Mouse (Mus musculus) intestine, embryonic 16.5 days (tissue): ENCODE measurements around the gene C1galt1. TPM values are rescaled to one million over a fixed set of nuclear protein-coding genes. Genes with fewer than 3 reads are reported as not detected.

Experiments
- ATAC-seq: fragments of 200-750 bp; cut with Nextera tagmentation; 2 replicates; pipeline ENCODE4 v1.8.0; 2017; ENCODE audit warnings: moderate TSS enrichment, moderate library complexity
- H3K27ac ChIP-seq: fragments of 300-500 bp; sonication (generic); 2 replicates; pipeline ENCODE4 v1.5.1; 2014; ENCODE audit warnings: mild to moderate bottlenecking, low read length
- H3K27me3 ChIP-seq: fragments of 300-500 bp; sonication (generic); replicated peaks from 2 replicates; pipeline ENCODE4 v1.6.1; 2014; ENCODE audit warnings: low read length, control low read depth, mixed read lengths; ENCODE audit not compliant: control insufficient read depth, insufficient read depth
- H3K36me3 ChIP-seq: fragments of 300-500 bp; sonication (generic); 2 replicates; pipeline ENCODE4 v1.6.1; 2014; ENCODE audit warnings: low read length, control low read depth; ENCODE audit not compliant: control insufficient read depth, insufficient read depth
- H3K4me1 ChIP-seq: fragments of 300-500 bp; sonication (generic); 2 replicates; pipeline ENCODE4 v1.6.1; 2014; ENCODE audit warnings: low read length, control low read depth, mixed read lengths; ENCODE audit not compliant: control insufficient read depth, insufficient read depth
- H3K4me2 ChIP-seq: fragments of 300-500 bp; sonication (generic); 2 replicates; pipeline ENCODE4 v1.6.1; 2014; ENCODE audit warnings: low read depth, low read length, control low read depth
- H3K4me3 ChIP-seq: fragments of 300-500 bp; sonication (generic); 2 replicates; pipeline ENCODE4 v1.5.1; 2014; ENCODE audit warnings: mild to moderate bottlenecking, low read length
- H3K9ac ChIP-seq: fragments of 300-500 bp; sonication (generic); 2 replicates; pipeline ENCODE4 v1.6.1; 2014; ENCODE audit warnings: low read depth, low read length
- H3K9me3 ChIP-seq: fragments of 300-500 bp; sonication (generic); 2 replicates; pipeline ENCODE4 v1.6.1; 2016; ENCODE audit warnings: low read length, control low read depth; ENCODE audit not compliant: control insufficient read depth
- WGBS: fragments of 180-500 bp; shearing (Covaris S2); extraction: QIAGEN DNeasy Blood & Tissue Kit; methylation state at CpG from one replicate; pipeline ENCODE4 v1.1.7; 2014; 5-methylcytosine and 5-hydroxymethylcytosine counted together
- polyA plus RNA-seq: library from polyadenylated mRNA; unstranded; fragments of >200 nt; fragmentation: Nextera tagmentation; extraction: Ambion mirVana; gene quantifications from 2 replicates; pipeline ENCODE4 v1.2.1, GENCODE M21; 2015

C1galt1 gene
- polyA plus RNA-seq, 1 experiment from 2014 or later = 5.5 TPM

GRCm38 (mm10) chr6:7844412-7844801 lies 235 bp upstream of the C1galt1 start:
- no peaks in the 10 kb centered on the region for H3K9me3 ChIP-seq
- no peaks in the 10 kb centered on the region for H3K36me3 ChIP-seq
- peak overlapping the region; percentile 91 for H3K4me3 ChIP-seq
- H3K27ac ChIP-seq = peak overlapping the region; percentile 94
- H3K27me3 ChIP-seq = no peaks in the 10 kb centered on the region
- peak overlapping the region; percentile 95 for H3K9ac ChIP-seq
- H3K4me2 ChIP-seq = peak overlapping the region; percentile 51
- WGBS = under 1% methylated on average over 31 of the region's 33 CpGs
- ATAC-seq = peak; percentile 96
- peaks cover 20% of the 10 kb centered on the region for H3K4me1 ChIP-seq

- Histone ChIP-seq H3K27ac (no peak overlapping the region), H3K9me3 (no peaks in the 10 kb centered on the region), H3K27me3 (no peaks in the 10 kb centered on the region), H3K36me3 (no peaks in the 10 kb centered on the region), H3K4me1 (peaks cover 20% of the 10 kb centered on the region), H3K4me2 (peak overlapping the region; percentile 46), H3K9ac (peak overlapping the region; percentile 29; the same call in 1 of the 2 replicates), H3K4me3 (peak overlapping the region; percentile 91)
- ATAC-seq = no peak
- WGBS = 11% methylated on average over 6 of the region's 6 CpGs
Observed at GRCm38 (mm10) chr6:7845680-7846017, 1.0 kb downstream of the C1galt1 start.

- WGBS = 76% methylated on average over 8 of the region's 8 CpGs
- no peak for ATAC-seq
- Histone ChIP-seq H3K27ac (peak overlapping the region; percentile 68), H3K9me3 (no peaks in the 10 kb centered on the region), H3K9ac (peak overlapping the region; percentile 33; the same call in 1 of the 2 replicates), H3K27me3 (no peaks in the 10 kb centered on the region), H3K4me3 (peak overlapping the region; percentile 7; the same call in 1 of the 2 replicates), H3K4me1 (peaks cover 20% of the 10 kb centered on the region), H3K36me3 (no peaks in the 10 kb centered on the region), H3K4me2 (peak overlapping the region; percentile 29)
Observed at GRCm38 (mm10) chr6:7846726-7847439, 2.2 kb downstream of the C1galt1 start.

- H3K27me3 ChIP-seq = no peaks in the 10 kb centered on the region
- peak overlapping the region; percentile 68 for H3K27ac ChIP-seq
- H3K9me3 ChIP-seq = no peaks in the 10 kb centered on the region
- no peaks in the 10 kb centered on the region for H3K36me3 ChIP-seq
- 46% methylated on average over 6 of the region's 6 CpGs for WGBS
- no peak overlapping the region for H3K9ac ChIP-seq
- ATAC-seq = peak; percentile 64
- peaks cover 20% of the 10 kb centered on the region for H3K4me1 ChIP-seq
- peak overlapping the region; percentile 29 for H3K4me2 ChIP-seq
- H3K4me3 ChIP-seq = peak overlapping the region; percentile 4; the same call in 1 of the 2 replicates
Observed at GRCm38 (mm10) chr6:7847890-7848508, 3.4 kb downstream of the C1galt1 start.

GRCm38 (mm10) chr6:7848714-7849113 lies 4.1 kb downstream of the C1galt1 start:
- Histone ChIP-seq H3K36me3 (no peaks in the 10 kb centered on the region), H3K9me3 (no peaks in the 10 kb centered on the region), H3K9ac (no peak overlapping the region), H3K4me3 (no peak overlapping the region), H3K27ac (peak overlapping the region; percentile 68; the same call in 1 of the 2 replicates), H3K27me3 (no peaks in the 10 kb centered on the region), H3K4me2 (peak overlapping the region; percentile 5; the same call in 1 of the 2 replicates), H3K4me1 (peaks cover 20% of the 10 kb centered on the region)
- WGBS = 72% methylated on average over 9 of the region's 9 CpGs
- ATAC-seq = no peak

- H3K9me3 ChIP-seq = no peaks in the 10 kb centered on the region
- H3K4me1 ChIP-seq = peaks cover 20% of the 10 kb centered on the region
- H3K9ac ChIP-seq = no peak overlapping the region
- no peak overlapping the region for H3K4me2 ChIP-seq
- H3K27ac ChIP-seq = no peak overlapping the region
- no peaks in the 10 kb centered on the region for H3K36me3 ChIP-seq
- ATAC-seq = no peak
- no peaks in the 10 kb centered on the region for H3K27me3 ChIP-seq
- no peak overlapping the region for H3K4me3 ChIP-seq
- WGBS = 85% methylated on average over 2 of the region's 2 CpGs
Observed at GRCm38 (mm10) chr6:7851036-7851435, 6.4 kb downstream of the C1galt1 start.

GRCm38 (mm10) chr6:7852919-7853318 lies 8.3 kb downstream of the C1galt1 start:
- 36% methylated on average over 1 of the region's 1 CpGs for WGBS
- H3K9ac ChIP-seq = no peak overlapping the region
- ATAC-seq = no peak

GRCm38 (mm10) chr6:7853461-7853860 lies 8.8 kb downstream of the C1galt1 start:
- H3K36me3 ChIP-seq = no peaks in the 10 kb centered on the region
- H3K9ac ChIP-seq = no peak overlapping the region
- no peak overlapping the region for H3K27ac ChIP-seq
- no peak overlapping the region for H3K4me2 ChIP-seq
- no peaks in the 10 kb centered on the region for H3K9me3 ChIP-seq
- WGBS = 71% methylated on average over 3 of the region's 3 CpGs
- peaks cover 10% of the 10 kb centered on the region for H3K4me1 ChIP-seq
- H3K4me3 ChIP-seq = no peak overlapping the region
- ATAC-seq = no peak
- H3K27me3 ChIP-seq = no peaks in the 10 kb centered on the region

More at GRCm38 (mm10) chr6:7852919-7853318, 8.3 kb downstream of the C1galt1 start:
- Histone ChIP-seq H3K9me3 (no peaks in the 10 kb centered on the region), H3K36me3 (no peaks in the 10 kb centered on the region), H3K27ac (no peak overlapping the region), H3K4me3 (no peak overlapping the region), H3K4me1 (peaks cover 12% of the 10 kb centered on the region), H3K27me3 (no peaks in the 10 kb centered on the region), H3K4me2 (no peak overlapping the region)

GRCm38 (mm10) chr6:7856682-7857290 lies 12.1 kb downstream of the C1galt1 start:
- Histone ChIP-seq H3K4me1 (peaks cover 5% of the 10 kb centered on the region; the same call in 1 of the 2 replicates), H3K36me3 (no peaks in the 10 kb centered on the region), H3K4me2 (no peak overlapping the region), H3K9ac (no peak overlapping the region), H3K9me3 (no peaks in the 10 kb centered on the region), H3K4me3 (no peak overlapping the region), H3K27me3 (no peaks in the 10 kb centered on the region), H3K27ac (no peak overlapping the region)
- 0 out of 2 replicates have a peak, but pooled peaks have one; percentile 21 for ATAC-seq
- WGBS = 73% methylated on average over 5 of the region's 5 CpGs
